Mouse (Mus musculus): ENCODE results near the gene Hsf4.
"Not testable (repeated sequence)": the region's sequence is repeated elsewhere in the genome, so short reads cannot be mapped to it uniquely, and the experiment has no call there.

Hsf4 gene

GRCm38 (mm10) chr8:105269461-105269947, at the start of gene Hsf4:
Gene Hsf4 (plus strand): TSS chr8:105269801.
- DNase-seq (ENCODE audit: low spot score) = no peak

GRCm38 (mm10) chr8:105223850-105224249, 45.8 kb upstream of the Hsf4 start:
- DNase-seq (ENCODE audit: low spot score) = no peak

GRCm38 (mm10) chr8:105224413-105225271, 45.0 kb upstream of the Hsf4 start, which contains the start of gene D230025D16Rik:
Gene D230025D16Rik (plus strand): TSS chr8:105225145.
- peak; percentile 95 for DNase-seq (ENCODE audit: low spot score)

GRCm38 (mm10) chr8:105225272-105225593, 44.4 kb upstream of the Hsf4 start:
- no peak for DNase-seq (ENCODE audit: low spot score)

- no peak for DNase-seq (ENCODE audit: low spot score)
These were observed 43.7 kb upstream of the Hsf4 start for GRCm38 (mm10) chr8:105225917-105226316.

GRCm38 (mm10) chr8:105231503-105232320, 37.9 kb upstream of the Hsf4 start:
- DNase-seq (ENCODE audit: low spot score) = no peak

GRCm38 (mm10) chr8:105232321-105232693, 37.3 kb upstream of the Hsf4 start:
- DNase-seq (ENCODE audit: low spot score) = not testable (repeated sequence)

- DNase-seq (ENCODE audit: low spot score) = no peak
These were observed 36.3 kb upstream of the Hsf4 start for GRCm38 (mm10) chr8:105233126-105233935.

- no peak for DNase-seq (ENCODE audit: low spot score)
These were observed 34.4 kb upstream of the Hsf4 start for GRCm38 (mm10) chr8:105235206-105235605.

- DNase-seq (ENCODE audit: low spot score) = no peak
These were observed 32.0 kb upstream of the Hsf4 start for GRCm38 (mm10) chr8:105237442-105238142.

GRCm38 (mm10) chr8:105241016-105241415, 28.6 kb upstream of the Hsf4 start:
- no peak for DNase-seq (ENCODE audit: low spot score)

- no peak for DNase-seq (ENCODE audit: low spot score)
These were observed 17.6 kb upstream of the Hsf4 start for GRCm38 (mm10) chr8:105251954-105252353.

GRCm38 (mm10) chr8:105252680-105253537, 16.7 kb upstream of the Hsf4 start:
- no peak for DNase-seq (ENCODE audit: low spot score)

GRCm38 (mm10) chr8:105253766-105254151, 15.8 kb upstream of the Hsf4 start:
- no peak for DNase-seq (ENCODE audit: low spot score)

GRCm38 (mm10) chr8:105254152-105254965, 15.2 kb upstream of the Hsf4 start:
- DNase-seq (ENCODE audit: low spot score) = peak; percentile 82

GRCm38 (mm10) chr8:105254966-105255350, 14.6 kb upstream of the Hsf4 start, which contains the start of gene B3gnt9:
Gene B3gnt9 (minus strand): TSS chr8:105255153.
- no peak for DNase-seq (ENCODE audit: low spot score)

GRCm38 (mm10) chr8:105257318-105258114, 12.1 kb upstream of the Hsf4 start:
- DNase-seq (ENCODE audit: low spot score) = no peak

GRCm38 (mm10) chr8:105258911-105259720, 10.5 kb upstream of the Hsf4 start:
- no peak for DNase-seq (ENCODE audit: low spot score)

Data from ovary, postnatal 10 days (tissue).